Mouse (Mus musculus): ENCODE measurements at regions not wholly inside any gene's neighbourhood (a gene's known extent, or its start where the extent isn't known, plus 50 kb on each side); places are given as distances from the start of the nearest gene placed in this dataset.

DNA sequence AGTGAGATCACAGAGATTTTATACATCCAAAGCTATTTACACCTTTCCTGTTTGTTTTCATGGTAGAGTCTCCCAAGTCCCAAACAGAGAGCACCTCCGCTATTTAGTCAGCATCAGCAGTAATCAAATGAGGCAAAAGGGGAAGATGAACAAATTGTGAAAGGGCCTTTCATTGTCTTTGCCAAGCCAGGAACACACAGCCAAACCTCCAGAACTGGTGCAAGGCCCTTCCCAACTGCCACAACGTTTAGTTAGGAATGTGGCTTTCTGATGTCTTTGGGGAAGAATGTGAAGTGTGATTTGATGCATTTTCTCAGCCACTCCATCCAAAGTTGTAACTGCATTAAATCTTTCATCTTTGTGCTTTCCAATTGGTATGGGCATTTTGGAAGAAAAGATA is 353.6 kb upstream of the Galnt5 start:
- Histone ChIP-seq H3K27me3 (ENCODE audit: control insufficient read depth, insufficient read depth, low read length) (no peaks in the 10 kb centered on the region), H3K4me1 (ENCODE audit: control insufficient read depth, insufficient read depth, low read length) (no peaks in the 10 kb centered on the region), H3K9me3 (ENCODE audit: control insufficient read depth, low read depth, low read length) (no peaks in the 10 kb centered on the region), H3K27ac (ENCODE audit: low read length) (no peak overlapping the region), H3K36me3 (ENCODE audit: control insufficient read depth, insufficient read depth, low read length) (no peaks in the 10 kb centered on the region), H3K9ac (replicated peaks; ENCODE audit: low read depth, low read length) (no peak overlapping the region), H3K4me3 (ENCODE audit: low read depth, low read length) (no peak overlapping the region), H3K4me2 (replicated peaks; ENCODE audit: low read depth, low read length) (no peak overlapping the region)
- 50% methylated on average over 2 of the region's 2 CpGs for WGBS
- no peak for ATAC-seq (ENCODE audit: insufficient number of reproducible peaks, insufficient read depth, low FRiP score, low read depth)

DNA sequence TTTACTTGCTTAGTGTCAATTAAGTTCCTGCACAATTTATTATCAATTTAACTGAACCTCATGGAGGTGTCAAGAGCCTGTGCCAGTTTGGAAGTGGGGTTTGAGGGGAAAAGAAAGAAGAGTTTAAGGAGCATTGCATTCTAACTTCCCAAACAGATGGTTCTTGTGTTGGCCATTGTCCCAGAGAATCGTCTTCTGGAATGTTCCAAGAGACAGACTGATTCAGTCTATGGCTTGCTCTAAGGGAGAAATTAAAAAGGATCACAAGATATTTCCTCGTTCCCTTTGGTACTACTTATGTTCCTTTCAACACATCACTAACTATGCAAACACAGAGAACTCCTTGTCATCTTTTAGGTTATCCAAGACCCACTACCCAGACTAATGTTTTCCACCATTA is 353.1 kb upstream of the Galnt5 start:
- WGBS = 73% methylated on average over 2 of the region's 2 CpGs
- no peak overlapping the region for H3K4me2 ChIP-seq (replicated peaks; ENCODE audit: low read depth, low read length)
- H3K4me1 ChIP-seq (ENCODE audit: control insufficient read depth, insufficient read depth, low read length) = no peaks in the 10 kb centered on the region
- no peak overlapping the region for H3K9ac ChIP-seq (replicated peaks; ENCODE audit: low read depth, low read length)
- no peak overlapping the region for H3K27ac ChIP-seq (ENCODE audit: low read length)
- no peaks in the 10 kb centered on the region for H3K36me3 ChIP-seq (ENCODE audit: control insufficient read depth, insufficient read depth, low read length)
- H3K9me3 ChIP-seq (ENCODE audit: control insufficient read depth, low read depth, low read length) = no peaks in the 10 kb centered on the region
- no peak for ATAC-seq (ENCODE audit: insufficient number of reproducible peaks, insufficient read depth, low FRiP score, low read depth)
- H3K27me3 ChIP-seq (ENCODE audit: control insufficient read depth, insufficient read depth, low read length) = no peaks in the 10 kb centered on the region
- no peak overlapping the region for H3K4me3 ChIP-seq (ENCODE audit: low read depth, low read length)

DNA sequence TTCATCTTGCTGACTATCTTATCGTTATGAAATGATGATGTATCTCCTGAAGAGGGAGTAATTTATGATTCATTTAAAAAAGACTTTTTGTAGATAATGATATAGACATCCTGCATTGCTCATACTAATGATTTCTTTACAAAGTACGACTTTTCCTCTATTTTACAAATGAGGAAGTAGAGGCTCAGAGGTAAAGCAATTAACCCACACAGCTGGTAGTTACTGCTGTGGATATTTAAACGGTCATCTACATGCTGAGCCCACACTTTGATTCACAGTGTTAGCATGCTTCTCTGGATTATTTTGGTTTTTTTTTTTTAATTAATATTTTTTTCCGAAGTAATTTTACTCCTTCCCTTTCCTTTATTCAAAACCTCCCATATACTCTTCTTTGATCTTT is 348.7 kb upstream of the Galnt5 start:
- no peak overlapping the region for H3K27ac ChIP-seq (ENCODE audit: low read length)
- H3K9me3 ChIP-seq (ENCODE audit: control insufficient read depth, low read depth, low read length) = no peaks in the 10 kb centered on the region
- 79% methylated on average over 4 of the region's 4 CpGs for WGBS
- no peaks in the 10 kb centered on the region for H3K36me3 ChIP-seq (ENCODE audit: control insufficient read depth, insufficient read depth, low read length)
- no peak for ATAC-seq (ENCODE audit: insufficient number of reproducible peaks, insufficient read depth, low FRiP score, low read depth)
- H3K4me3 ChIP-seq (ENCODE audit: low read depth, low read length) = no peak overlapping the region
- H3K9ac ChIP-seq (replicated peaks; ENCODE audit: low read depth, low read length) = no peak overlapping the region
- H3K4me1 ChIP-seq (ENCODE audit: control insufficient read depth, insufficient read depth, low read length) = no peaks in the 10 kb centered on the region
- no peak overlapping the region for H3K4me2 ChIP-seq (replicated peaks; ENCODE audit: low read depth, low read length)
- H3K27me3 ChIP-seq (ENCODE audit: control insufficient read depth, insufficient read depth, low read length) = no peaks in the 10 kb centered on the region

DNA sequence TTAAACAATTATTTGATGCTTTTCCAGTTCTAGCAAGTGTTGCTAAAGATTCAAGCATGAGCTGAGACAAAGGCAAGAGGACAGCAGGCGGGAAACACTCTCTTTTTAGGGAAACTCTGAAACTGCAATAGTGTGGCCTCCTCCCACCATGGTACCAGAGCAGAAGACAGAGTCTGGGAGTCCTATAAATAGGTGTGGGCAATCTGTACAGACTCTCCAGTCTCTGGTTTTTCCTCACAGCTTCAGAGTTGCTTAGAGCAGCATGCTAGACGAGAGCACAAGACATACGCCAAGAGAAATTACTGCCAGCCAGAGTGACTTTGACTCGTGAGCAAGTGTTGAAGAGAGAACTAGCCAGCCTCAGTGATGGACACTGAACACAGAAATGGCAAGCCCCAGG is 340.3 kb upstream of the Galnt5 start:
- Histone ChIP-seq H3K27me3 (ENCODE audit: control insufficient read depth, insufficient read depth, low read length) (no peaks in the 10 kb centered on the region), H3K9ac (replicated peaks; ENCODE audit: low read depth, low read length) (no peak overlapping the region), H3K4me1 (ENCODE audit: control insufficient read depth, insufficient read depth, low read length) (no peaks in the 10 kb centered on the region), H3K36me3 (ENCODE audit: control insufficient read depth, insufficient read depth, low read length) (no peaks in the 10 kb centered on the region), H3K27ac (ENCODE audit: low read length) (no peak overlapping the region), H3K9me3 (ENCODE audit: control insufficient read depth, low read depth, low read length) (no peaks in the 10 kb centered on the region), H3K4me2 (replicated peaks; ENCODE audit: low read depth, low read length) (no peak overlapping the region), H3K4me3 (ENCODE audit: low read depth, low read length) (no peak overlapping the region)
- no peak for ATAC-seq (ENCODE audit: insufficient number of reproducible peaks, insufficient read depth, low FRiP score, low read depth)
- WGBS = 77% methylated on average over 4 of the region's 4 CpGs

DNA sequence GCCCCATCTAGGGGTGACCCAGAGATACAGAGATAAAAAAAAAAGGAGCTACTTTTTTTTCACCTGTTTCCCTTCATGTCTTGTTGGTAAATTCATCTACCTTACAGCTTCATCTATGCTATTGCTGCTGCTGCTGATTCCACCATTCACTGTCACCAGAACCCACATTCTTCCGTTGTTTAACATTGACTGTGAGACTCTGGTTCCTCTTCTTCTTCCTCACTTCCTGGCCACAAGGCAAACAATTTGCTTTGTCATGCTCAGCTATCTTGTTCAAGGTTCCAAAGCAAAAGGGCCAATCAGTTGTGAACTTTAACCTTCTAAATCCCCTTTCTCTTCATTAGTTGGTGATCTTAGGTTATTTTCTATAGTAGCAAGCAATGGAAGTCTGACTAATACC is 335.8 kb upstream of the Galnt5 start:
- no peaks in the 10 kb centered on the region for H3K36me3 ChIP-seq (ENCODE audit: control insufficient read depth, insufficient read depth, low read length)
- H3K4me3 ChIP-seq (ENCODE audit: low read depth, low read length) = no peak overlapping the region
- H3K9me3 ChIP-seq (ENCODE audit: control insufficient read depth, low read depth, low read length) = no peaks in the 10 kb centered on the region
- H3K4me1 ChIP-seq (ENCODE audit: control insufficient read depth, insufficient read depth, low read length) = no peaks in the 10 kb centered on the region
- no peak for ATAC-seq (ENCODE audit: insufficient number of reproducible peaks, insufficient read depth, low FRiP score, low read depth)
- no peak overlapping the region for H3K27ac ChIP-seq (ENCODE audit: low read length)
- H3K4me2 ChIP-seq (replicated peaks; ENCODE audit: low read depth, low read length) = no peak overlapping the region
- WGBS = 88% methylated on average over 1 of the region's 1 CpGs
- no peaks in the 10 kb centered on the region for H3K27me3 ChIP-seq (ENCODE audit: control insufficient read depth, insufficient read depth, low read length)
- H3K9ac ChIP-seq (replicated peaks; ENCODE audit: low read depth, low read length) = no peak overlapping the region

DNA sequence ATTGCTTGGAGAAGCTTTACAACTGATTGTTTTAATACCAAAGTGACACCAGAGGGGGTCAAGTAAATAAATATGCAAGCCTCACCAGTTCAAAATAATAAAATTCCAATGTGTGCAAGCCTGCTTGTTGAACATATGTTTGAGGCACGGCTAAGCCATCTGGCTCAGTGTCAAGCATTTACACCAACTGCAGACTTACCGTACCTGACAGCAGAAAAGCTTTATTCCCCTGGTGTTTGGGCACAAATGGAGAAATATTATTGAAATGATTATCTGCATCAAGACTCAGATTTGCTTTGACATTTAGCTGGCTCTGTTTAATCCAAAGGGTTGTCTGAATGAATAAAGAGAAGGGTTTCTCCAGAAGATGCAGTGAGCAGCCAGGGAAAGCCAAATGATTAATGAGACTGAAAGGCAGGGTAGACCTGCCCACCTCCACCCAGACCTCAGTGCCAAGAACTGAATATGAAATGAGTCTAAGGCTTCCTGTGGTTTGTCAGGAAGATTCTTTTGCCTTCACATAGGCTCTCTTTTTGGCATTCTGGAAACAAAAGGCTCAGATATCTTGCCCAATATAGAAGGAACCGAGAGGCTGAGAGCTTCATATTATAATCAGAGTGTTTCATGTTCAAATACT is 325.6 kb upstream of the Galnt5 start:
- no peaks in the 10 kb centered on the region for H3K27me3 ChIP-seq (ENCODE audit: control insufficient read depth, insufficient read depth, low read length)
- ATAC-seq (ENCODE audit: insufficient number of reproducible peaks, insufficient read depth, low FRiP score, low read depth) = no peak
- H3K9me3 ChIP-seq (ENCODE audit: control insufficient read depth, low read depth, low read length) = no peaks in the 10 kb centered on the region
- no peak overlapping the region for H3K9ac ChIP-seq (replicated peaks; ENCODE audit: low read depth, low read length)
- H3K36me3 ChIP-seq (ENCODE audit: control insufficient read depth, insufficient read depth, low read length) = no peaks in the 10 kb centered on the region
- WGBS = 52% methylated on average over 3 of the region's 3 CpGs
- no peak overlapping the region for H3K4me3 ChIP-seq (ENCODE audit: low read depth, low read length)
- no peak overlapping the region for H3K4me2 ChIP-seq (replicated peaks; ENCODE audit: low read depth, low read length)
- H3K4me1 ChIP-seq (ENCODE audit: control insufficient read depth, insufficient read depth, low read length) = no peaks in the 10 kb centered on the region
- no peak overlapping the region for H3K27ac ChIP-seq (ENCODE audit: low read length)

DNA sequence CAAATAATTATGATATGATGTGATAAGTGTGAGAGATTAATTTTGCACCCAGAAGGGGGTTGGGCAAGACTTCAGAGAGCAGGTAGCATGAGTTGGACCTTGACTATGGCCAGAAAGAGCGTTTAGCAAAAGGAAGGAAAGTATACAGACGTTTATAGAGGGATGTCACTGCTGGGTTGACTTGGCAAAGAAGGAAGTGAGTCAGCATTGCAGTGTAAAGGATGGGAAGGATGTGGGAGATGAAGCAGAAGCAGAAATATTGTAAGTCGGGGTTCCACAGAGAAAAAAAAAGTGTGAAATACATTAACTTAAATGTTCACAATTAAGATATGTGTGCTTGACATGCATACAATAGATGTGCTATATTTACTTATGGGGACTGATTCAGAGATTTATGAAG is 307.8 kb upstream of the Galnt5 start:
- ATAC-seq (ENCODE audit: insufficient number of reproducible peaks, insufficient read depth, low FRiP score, low read depth) = no peak
- Histone ChIP-seq H3K27ac (ENCODE audit: low read length) (no peak overlapping the region), H3K4me2 (replicated peaks; ENCODE audit: low read depth, low read length) (no peak overlapping the region), H3K4me3 (ENCODE audit: low read depth, low read length) (no peak overlapping the region), H3K4me1 (ENCODE audit: control insufficient read depth, insufficient read depth, low read length) (no peaks in the 10 kb centered on the region), H3K9me3 (ENCODE audit: control insufficient read depth, low read depth, low read length) (no peaks in the 10 kb centered on the region), H3K9ac (replicated peaks; ENCODE audit: low read depth, low read length) (no peak overlapping the region), H3K27me3 (ENCODE audit: control insufficient read depth, insufficient read depth, low read length) (no peaks in the 10 kb centered on the region), H3K36me3 (ENCODE audit: control insufficient read depth, insufficient read depth, low read length) (no peaks in the 10 kb centered on the region)
- 69% methylated on average over 3 of the region's 3 CpGs for WGBS

DNA sequence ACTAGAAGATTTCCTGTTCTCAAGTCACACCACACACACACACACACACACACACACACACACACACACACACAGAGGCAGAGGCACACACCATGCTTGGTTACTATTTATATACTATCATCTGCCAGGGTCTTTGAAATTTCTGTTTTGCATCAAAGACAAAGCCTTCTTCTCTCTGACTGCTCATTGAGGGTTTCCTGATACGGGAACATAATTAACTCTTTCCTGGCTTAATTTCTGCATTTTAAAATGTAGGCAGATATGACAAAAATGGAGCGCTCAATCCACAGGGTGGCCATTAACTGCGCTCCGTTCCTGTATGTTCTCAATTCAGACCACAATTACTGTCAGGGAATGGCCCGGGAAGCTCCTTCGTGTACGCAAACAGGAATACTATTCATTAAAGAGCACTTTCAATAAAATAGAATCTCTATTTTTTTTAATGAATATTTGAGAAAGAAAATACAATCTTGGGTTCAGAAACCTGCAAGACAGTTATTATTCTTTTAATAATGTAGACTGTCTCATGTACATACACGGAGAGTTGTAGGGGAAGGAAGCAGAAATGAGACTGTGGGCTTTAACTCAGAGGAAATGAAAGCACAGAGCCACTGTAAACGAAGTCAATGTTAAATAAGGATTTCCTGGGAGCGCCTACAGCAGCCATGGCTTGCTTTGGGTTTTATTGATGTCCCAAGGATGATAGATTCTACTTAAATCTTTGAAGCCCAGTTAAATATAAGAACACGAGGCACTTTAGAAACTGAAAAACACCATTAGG is 300.5 kb upstream of the Galnt5 start:
- no peaks in the 10 kb centered on the region for H3K27me3 ChIP-seq (ENCODE audit: control insufficient read depth, insufficient read depth, low read length)
- ATAC-seq (ENCODE audit: insufficient number of reproducible peaks, insufficient read depth, low FRiP score, low read depth) = 0 out of 2 replicates have a peak, but pooled peaks have one; percentile 33
- WGBS = 45% methylated on average over 11 of the region's 11 CpGs
- H3K36me3 ChIP-seq (ENCODE audit: control insufficient read depth, insufficient read depth, low read length) = no peaks in the 10 kb centered on the region
- no peaks in the 10 kb centered on the region for H3K9me3 ChIP-seq (ENCODE audit: control insufficient read depth, low read depth, low read length)
- peak overlapping the region; percentile 20; the same call in 1 of the 2 replicates for H3K4me2 ChIP-seq (replicated peaks; ENCODE audit: low read depth, low read length)
- no peak overlapping the region for H3K9ac ChIP-seq (replicated peaks; ENCODE audit: low read depth, low read length)
- H3K4me1 ChIP-seq (ENCODE audit: control insufficient read depth, insufficient read depth, low read length) = no peaks in the 10 kb centered on the region
- H3K27ac ChIP-seq (ENCODE audit: low read length) = no peak overlapping the region
- H3K4me3 ChIP-seq (ENCODE audit: low read depth, low read length) = no peak overlapping the region

All from stomach, embryonic 14.5 days (tissue).